Mouse (Mus musculus) ES-Bruce4 (cell line): ENCODE measurements around the gene Cops4.

Experiments used
- CTCF ChIP-seq: IDR thresholded peaks from one replicate; pipeline ENCODE4 v1.8.1; 2011; ENCODE audit warnings: low read depth, low read length
- EP300 ChIP-seq: IDR thresholded peaks from 2 replicates; pipeline ENCODE4 v1.6.1; 2011; ENCODE audit warnings: low read depth, low read length; ENCODE audit not compliant: insufficient read depth
- POLR2A ChIP-seq: IDR thresholded peaks from one replicate; pipeline ENCODE4 v1.8.1; 2011; ENCODE audit warnings: low read length; ENCODE audit not compliant: insufficient read depth

- no peak for TF ChIP-seq CTCF
- TF ChIP-seq POLR2A = no peak
- no peak for TF ChIP-seq EP300
These were observed 17.7 kb downstream of the Cops4 start for GRCm38 (mm10) chr5:100535826-100536225.
